Mouse (Mus musculus) heart, embryonic 15.5 days (tissue): Measurements from ENCODE around the gene D030056L22Rik. TPM values are rescaled to one million over a fixed set of nuclear protein-coding genes. Genes with fewer than 3 reads are reported as not detected.

Source experiments
- polyA plus RNA-seq: library from polyadenylated mRNA; unstranded; fragments of >200 nt; fragmentation: Nextera tagmentation; extraction: Ambion mirVana; gene quantifications from 2 replicates; pipeline ENCODE4 v1.2.1, GENCODE M21; 2015

D030056L22Rik gene
- polyA plus RNA-seq, 1 experiment from 2014 or later = 27.9 TPM

Other genes starting within 250 kb of the D030056L22Rik start
- 75.4 and 88.8 TPM in 2 replicates for gene Ostf1, start 81.4 kb upstream of the D030056L22Rik start, polyA plus RNA-seq
- gene Nmrk1, start 81.2 kb upstream of the D030056L22Rik start, polyA plus RNA-seq = 6.5 and 7.7 TPM in 2 replicates
- gene Carnmt1, start 42.4 kb upstream of the D030056L22Rik start, polyA plus RNA-seq = 23.5 and 25.4 TPM in 2 replicates
- 0.30 and 0.37 TPM in 2 replicates for gene Trpm6, start 36.8 kb downstream of the D030056L22Rik start, polyA plus RNA-seq